ENCODE assay signal across 20 mouse cellular contexts in the genomic region with DNA sequence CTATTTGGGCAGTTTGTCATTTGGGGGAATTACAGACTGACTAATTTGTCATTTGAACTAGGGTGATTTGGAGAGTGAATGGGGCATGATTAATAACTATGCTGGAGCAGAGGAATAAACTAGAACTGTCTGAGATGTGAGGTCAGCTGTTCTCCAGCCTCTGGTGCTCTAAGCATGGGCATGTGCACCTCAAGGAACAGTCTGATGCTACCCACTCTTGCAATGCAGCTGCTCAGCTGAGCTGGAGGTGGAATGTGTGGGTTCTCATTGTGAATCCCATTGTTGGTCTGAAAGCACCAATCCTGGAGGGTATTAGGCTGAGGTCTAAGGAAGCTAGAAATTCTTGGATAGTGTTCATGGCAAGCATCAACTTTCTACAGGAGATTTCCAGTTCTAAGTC.
DNase-seq lines count a peak whose midpoint lies in the region; ATAC-seq and TF ChIP-seq lines count a peak whose summit lies in the region.
"Had no signal": no experiment of that assay in that cellular context is flagged by ENCODE, and none has a peak within 500 bp of the region (broad histone marks: within the 10 kb centered on the region; RNA-seq: fewer than 3 reads in every experiment).

No protein-coding gene starts in this region.

- no peak for TF ChIP-seq POLR2A in myocyte (IDR thresholded peaks at IDR 0.05; ENCODE audit: insufficient read length, low read depth)

- H3K79me2 ChIP-seq in myocyte (ENCODE audit: control insufficient read depth, insufficient read depth): no peaks in the 10 kb centered on the region

- H3K9ac ChIP-seq in midbrain, embryonic 11.5 days (ENCODE audit: low read length): no peak overlapping the region
- no peak overlapping the region for H3K9ac ChIP-seq in midbrain, postnatal 0 days (replicated peaks; ENCODE audit: low read length, poor library complexity, severe bottlenecking)

- H3K9me3 ChIP-seq in midbrain, embryonic 11.5 days (ENCODE audit: control insufficient read depth, low read length): no peaks in the 10 kb centered on the region; the same call in 1 of the 2 replicates
- no peaks in the 10 kb centered on the region for H3K9me3 ChIP-seq in midbrain, postnatal 0 days (ENCODE audit: low read length)
- H3K9me3 ChIP-seq: G1E had no signal

- no peak overlapping the region for H3ac ChIP-seq in myocyte (ENCODE audit: control insufficient read depth, insufficient read length)

- ATAC-seq in midbrain, embryonic 11.5 days (ENCODE audit: low FRiP score): no peak
- ATAC-seq in midbrain, postnatal 0 days (ENCODE audit: low FRiP score): no peak
- ATAC-seq: activated CD4-positive, CD25-positive, alpha-beta regulatory T cell, adult 4 months; CD4-positive, CD25-positive, alpha-beta regulatory T cell, adult 4 months; Patski had no signal

- H3K4me3 ChIP-seq in midbrain, embryonic 11.5 days (ENCODE audit: low read depth, low read length): no peak overlapping the region
- H3K4me3 ChIP-seq in midbrain, postnatal 0 days (ENCODE audit: low read depth, low read length): no peak overlapping the region
- H3K4me3 ChIP-seq in myocyte: no peak overlapping the region

- H3K4me2 ChIP-seq in midbrain, embryonic 11.5 days: no peak overlapping the region
- no peak overlapping the region for H3K4me2 ChIP-seq in midbrain, postnatal 0 days (ENCODE audit: low read depth, low read length, poor library complexity, severe bottlenecking)
- H3K4me2 ChIP-seq in myocyte (ENCODE audit: low read depth): no peak overlapping the region

- no peak for TF ChIP-seq CTCF in midbrain, postnatal 0 days (IDR thresholded peaks at IDR 0.05)

- H3K36me3 ChIP-seq in midbrain, embryonic 11.5 days (ENCODE audit: control insufficient read depth, insufficient read depth, low read length): no peaks in the 10 kb centered on the region
- H3K36me3 ChIP-seq in midbrain, postnatal 0 days (ENCODE audit: insufficient read depth, low read length): no peaks in the 10 kb centered on the region
- no peaks in the 10 kb centered on the region for H3K36me3 ChIP-seq in myocyte (ENCODE audit: control insufficient read depth, insufficient read depth)
- H3K36me3 ChIP-seq: G1E had no signal

- peak; percentile 69 for DNase-seq in midbrain, embryonic 11.5 days (ENCODE audit: low spot score, missing footprints)
- no peak for DNase-seq in midbrain, postnatal 0 days (ENCODE audit: low spot score)
- DNase-seq in c-Kit-positive CD71-positive TER-119-positive erythroid progenitor cells, embryonic 14.5 days (ENCODE audit: low spot score): no peak
- DNase-seq: adrenal gland, adult 2 months; adrenal gland, adult 8-10 months; adrenal gland, postnatal 10 days; adrenal gland, postnatal 14 days; adrenal gland, postnatal 25 days; adrenal gland, postnatal 36 days; B cell, adult 2 months; cerebellum, adult 11 months; cerebellum, adult 11-12 months; cerebellum, adult 18-20 months; cerebellum, adult 2 months had no signal

- H3K4me1 ChIP-seq in midbrain, embryonic 11.5 days (ENCODE audit: control insufficient read depth, insufficient read depth, low read length): no peaks in the 10 kb centered on the region
- H3K4me1 ChIP-seq in midbrain, postnatal 0 days (ENCODE audit: insufficient read depth, low read length): no peaks in the 10 kb centered on the region

- no peak overlapping the region for H3K27ac ChIP-seq in midbrain, embryonic 11.5 days (ENCODE audit: low read depth, low read length)
- H3K27ac ChIP-seq in midbrain, postnatal 0 days (ENCODE audit: low read depth, low read length): no peak overlapping the region

- no peaks in the 10 kb centered on the region for H3K27me3 ChIP-seq in midbrain, embryonic 11.5 days (ENCODE audit: control insufficient read depth, insufficient read depth, low read length)
- no peaks in the 10 kb centered on the region for H3K27me3 ChIP-seq in midbrain, postnatal 0 days (ENCODE audit: insufficient read depth, low read length)
- H3K27me3 ChIP-seq in myocyte (ENCODE audit: control insufficient read depth, insufficient read depth, insufficient read length): no peaks in the 10 kb centered on the region
- H3K27me3 ChIP-seq: CH12.LX, Patski had no signal

TF ChIP-seq in myocyte, 11 proteins besides CTCF, POLR2A, EP300 and RAD21:
- TF ChIP-seq TCF12 (IDR thresholded peaks at IDR 0.05; ENCODE audit: insufficient read depth, poor library complexity, severe bottlenecking) (no peak), SRF (IDR thresholded peaks at IDR 0.05; ENCODE audit: control insufficient read depth, insufficient read length, low read depth) (no peak), MYOD1 (IDR thresholded peaks at IDR 0.05; ENCODE audit: control insufficient read depth in 1 of 3, insufficient read length in 2 of 3, low read depth in 2 of 3) (peak in 2 of 3 experiments; percentile 57 to 72), E2F4 (IDR thresholded peaks at IDR 0.05; ENCODE audit: insufficient read depth) (no peak)
